Mouse (Mus musculus) kidney, embryonic 15.5 days (tissue): Measurements from ENCODE around the gene Sh3d19. TPM values are rescaled to one million over a fixed set of nuclear protein-coding genes. Genes with fewer than 3 reads are reported as not detected.

Source experiments
- ATAC-seq: fragments of 200-750 bp; cut with Nextera tagmentation; replicated peaks from 2 replicates; pipeline ENCODE4 v1.8.0; 2017; ENCODE audit warnings: moderate TSS enrichment; ENCODE audit not compliant: low FRiP score
- H3K27ac ChIP-seq: fragments of 300-500 bp; sonication (generic); 2 replicates; pipeline ENCODE4 v1.5.1; 2015; ENCODE audit warnings: mild to moderate bottlenecking, inconsistent platforms
- H3K27me3 ChIP-seq: fragments of 300-500 bp; sonication (generic); 2 replicates; pipeline ENCODE4 v1.6.1; 2015; ENCODE audit warnings: inconsistent platforms
- H3K36me3 ChIP-seq: fragments of 300-500 bp; sonication (generic); 2 replicates; pipeline ENCODE4 v1.6.1; 2015; ENCODE audit warnings: inconsistent platforms
- H3K4me1 ChIP-seq: fragments of 300-500 bp; sonication (generic); 2 replicates; pipeline ENCODE4 v1.6.1; 2015; ENCODE audit warnings: inconsistent platforms
- H3K4me2 ChIP-seq: fragments of 300-500 bp; sonication (generic); 2 replicates; pipeline ENCODE4 v1.6.1; 2015; ENCODE audit warnings: moderate library complexity, mild to moderate bottlenecking, inconsistent platforms
- H3K4me3 ChIP-seq: fragments of 300-500 bp; sonication (generic); replicated peaks from 2 replicates; pipeline ENCODE4 v1.5.1; 2015; ENCODE audit warnings: mild to moderate bottlenecking, inconsistent platforms
- H3K9ac ChIP-seq: fragments of 300-500 bp; sonication (generic); 2 replicates; pipeline ENCODE4 v1.6.1; 2015; ENCODE audit warnings: mild to moderate bottlenecking, inconsistent platforms
- H3K9me3 ChIP-seq: fragments of 300-500 bp; sonication (generic); replicated peaks from 2 replicates; pipeline ENCODE4 v1.6.1; 2016; ENCODE audit warnings: inconsistent platforms
- WGBS: fragments of 180-500 bp; shearing (Covaris S2); methylation state at CpG from one replicate; pipeline ENCODE4 v1.1.7; 2015; ENCODE audit warnings: mixed read lengths; 5-methylcytosine and 5-hydroxymethylcytosine counted together
- polyA plus RNA-seq: library from polyadenylated mRNA; unstranded; fragments of >200 nt; fragmentation: Nextera tagmentation; extraction: Ambion mirVana; gene quantifications from 2 replicates; pipeline ENCODE4 v1.2.1, GENCODE M21; 2015

Gene Sh3d19
- polyA plus RNA-seq, 1 experiment from 2014 or later, result 32.3 TPM

GRCm38 (mm10) chr3:86037926-86038484 is 67.1 kb downstream of the Sh3d19 start:
- H3K27me3 ChIP-seq, result no peaks in the 10 kb centered on the region
- H3K27ac ChIP-seq, result no peak overlapping the region; the same call in 1 of the 2 replicates
- WGBS, result 87% methylated on average over 9 of the region's 9 CpGs
- H3K4me1 ChIP-seq, result peaks cover 11% of the 10 kb centered on the region
- peaks cover 27% of the 10 kb centered on the region for H3K36me3 ChIP-seq
- no peak overlapping the region for H3K9ac ChIP-seq
- no peak overlapping the region for H3K4me2 ChIP-seq
- ATAC-seq, result no peak
- H3K4me3 ChIP-seq, result no peak overlapping the region
- no peaks in the 10 kb centered on the region for H3K9me3 ChIP-seq

DNA sequence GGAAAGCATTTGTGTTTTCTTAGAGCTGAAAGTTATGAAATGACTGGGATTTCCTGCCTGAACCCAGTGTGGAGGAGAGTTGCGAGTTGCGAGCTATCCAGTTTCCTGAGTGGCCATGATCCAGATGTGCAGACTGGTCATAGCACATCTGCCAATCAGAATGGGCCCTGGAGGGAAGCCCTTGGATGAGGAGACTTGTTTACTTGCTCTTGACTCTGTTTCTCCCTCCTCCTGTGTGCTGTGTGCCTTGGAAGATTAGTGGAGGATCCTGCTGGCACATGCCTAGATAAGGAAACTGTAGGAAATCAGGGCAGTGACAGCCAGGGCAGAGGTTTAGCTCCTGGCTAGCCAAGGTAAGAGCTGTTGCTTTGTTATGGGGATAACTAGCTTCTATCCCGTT is 67.7 kb downstream of the Sh3d19 start:
- Histone ChIP-seq H3K36me3 (peaks cover 28% of the 10 kb centered on the region), H3K4me2 (no peak overlapping the region), H3K4me1 (peaks cover 11% of the 10 kb centered on the region), H3K4me3 (no peak overlapping the region), H3K27ac (peak overlapping the region; percentile 38; the same call in 1 of the 2 replicates), H3K27me3 (no peaks in the 10 kb centered on the region), H3K9ac (no peak overlapping the region), H3K9me3 (no peaks in the 10 kb centered on the region)
- no peak for ATAC-seq
- WGBS, result 49% methylated on average over 3 of the region's 3 CpGs

DNA sequence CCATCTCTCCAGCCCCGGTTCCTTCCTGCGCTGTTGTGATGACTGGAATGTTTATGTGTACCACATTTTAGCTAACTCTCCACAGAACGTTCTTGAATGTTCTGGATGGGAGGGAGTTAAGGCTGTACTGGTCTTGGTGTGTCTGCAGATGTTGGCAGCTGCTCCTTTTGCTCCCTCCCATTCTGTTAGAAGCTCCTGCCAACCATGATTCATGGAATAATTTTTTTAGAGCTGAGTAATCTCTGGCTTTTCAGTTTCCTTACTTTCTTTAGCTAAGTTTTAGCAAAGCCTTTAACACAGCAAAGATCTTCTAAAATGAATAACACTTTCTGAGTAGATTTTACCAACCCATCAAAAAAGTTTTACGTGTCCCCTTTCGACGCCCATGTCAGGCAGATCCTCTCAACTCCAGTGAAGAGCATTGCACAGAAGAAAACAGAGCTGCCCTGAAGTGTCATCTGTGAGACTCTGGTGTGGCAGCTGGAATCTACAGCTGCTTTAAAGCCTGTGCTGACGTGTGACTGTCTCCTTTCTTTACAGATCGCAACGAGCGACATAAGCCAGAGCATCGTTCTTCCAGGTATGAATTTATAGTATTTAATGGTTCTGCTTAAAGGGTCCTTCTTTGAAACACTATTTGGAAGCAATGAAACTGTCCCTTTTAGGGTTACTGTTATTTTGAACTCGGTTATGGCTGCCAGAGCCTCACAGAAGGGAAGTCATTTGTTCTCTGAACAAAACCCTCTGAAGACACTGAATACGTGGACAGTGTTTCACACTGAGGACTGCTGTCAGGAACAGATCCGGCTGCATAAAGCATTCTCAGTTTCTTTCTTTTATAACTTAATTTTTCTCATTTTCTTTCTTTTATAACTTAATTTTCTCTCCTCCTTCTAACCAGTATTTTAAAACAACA is 69.6 kb downstream of the Sh3d19 start:
- Histone ChIP-seq H3K4me1 (peaks cover 11% of the 10 kb centered on the region), H3K27me3 (no peaks in the 10 kb centered on the region), H3K27ac (peak overlapping the region; percentile 58), H3K4me3 (0 out of 2 replicates have a peak overlapping the region, but pooled peaks have one; percentile 5), H3K4me2 (no peak overlapping the region), H3K36me3 (peaks cover 25% of the 10 kb centered on the region), H3K9me3 (no peaks in the 10 kb centered on the region), H3K9ac (no peak overlapping the region)
- WGBS, result 56% methylated on average over 14 of the region's 14 CpGs
- ATAC-seq, result no peak

DNA sequence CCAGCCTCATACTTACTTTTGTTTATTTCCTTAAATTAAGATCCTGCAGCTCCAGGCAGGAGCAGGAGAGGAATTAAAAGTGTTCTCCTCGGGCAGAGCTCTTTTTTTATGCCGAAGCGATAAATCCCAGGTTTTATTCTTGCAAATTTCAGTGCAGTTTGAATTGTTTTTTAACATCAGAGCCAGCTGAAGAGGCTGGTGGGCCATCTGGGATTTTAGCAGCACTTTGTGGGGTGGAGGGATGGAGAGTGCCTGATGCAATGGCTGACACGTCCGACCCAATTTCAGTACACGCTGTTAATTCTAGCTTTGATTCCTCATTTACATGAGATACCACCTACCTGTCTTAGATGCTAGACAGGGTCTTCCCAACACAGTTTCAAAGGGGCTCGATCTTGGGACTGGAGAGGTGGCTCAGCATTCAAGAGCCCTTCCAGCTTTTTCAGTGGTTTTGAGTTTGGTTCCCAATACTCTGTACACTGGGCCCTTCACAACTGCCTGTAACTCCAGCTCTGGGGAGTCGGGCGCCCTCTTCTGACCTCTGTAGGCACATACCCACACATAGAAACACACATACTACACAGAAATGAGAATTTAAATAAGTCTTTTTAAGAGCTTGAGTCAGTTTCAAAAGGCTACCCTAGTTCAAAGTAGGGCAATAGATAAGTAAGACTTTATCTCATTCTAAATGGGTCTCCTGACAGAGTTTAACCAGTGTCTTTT is 76.9 kb downstream of the Sh3d19 start:
- WGBS, result 93% methylated on average over 9 of the region's 9 CpGs
- H3K4me1 ChIP-seq, result no peaks in the 10 kb centered on the region
- H3K27me3 ChIP-seq, result no peaks in the 10 kb centered on the region
- no peak overlapping the region for H3K9ac ChIP-seq
- H3K4me3 ChIP-seq, result no peak overlapping the region
- no peak overlapping the region for H3K4me2 ChIP-seq
- ATAC-seq, result no peak
- peaks cover 41% of the 10 kb centered on the region for H3K36me3 ChIP-seq
- H3K27ac ChIP-seq, result no peak overlapping the region
- peaks cover 7% of the 10 kb centered on the region for H3K9me3 ChIP-seq

DNA sequence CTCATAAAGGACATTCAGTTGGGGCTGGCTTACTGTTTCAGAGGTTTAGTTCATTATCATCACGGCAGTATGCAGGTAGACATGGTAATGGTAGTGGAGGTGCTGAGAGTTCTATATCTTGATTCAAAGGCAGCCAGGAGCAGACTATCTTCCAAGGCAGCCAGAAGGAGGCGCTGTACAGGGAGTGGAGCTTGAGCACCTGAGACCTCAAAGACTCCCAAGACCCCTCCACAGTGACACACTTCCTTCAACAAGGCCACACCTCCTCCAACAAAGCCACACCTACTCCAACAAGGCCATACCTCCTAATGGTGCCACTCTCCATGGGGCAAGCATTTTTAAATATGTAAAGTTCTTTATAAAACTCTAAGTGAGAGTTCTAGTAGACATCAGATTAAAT is 78.1 kb downstream of the Sh3d19 start:
- WGBS, result 91% methylated on average over 2 of the region's 2 CpGs
- Histone ChIP-seq H3K27me3 (no peaks in the 10 kb centered on the region), H3K4me2 (no peak overlapping the region), H3K27ac (no peak overlapping the region), H3K36me3 (peaks cover 36% of the 10 kb centered on the region), H3K4me1 (peaks cover 3% of the 10 kb centered on the region; the same call in 1 of the 2 replicates), H3K4me3 (no peak overlapping the region), H3K9me3 (peaks cover 7% of the 10 kb centered on the region), H3K9ac (no peak overlapping the region)
- ATAC-seq, result no peak

GRCm38 (mm10) chr3:86056678-86057077 is 85.8 kb downstream of the Sh3d19 start:
- Histone ChIP-seq H3K27ac (no peak overlapping the region), H3K9ac (no peak overlapping the region), H3K4me1 (peaks cover 3% of the 10 kb centered on the region; the same call in 1 of the 2 replicates), H3K4me2 (no peak overlapping the region), H3K4me3 (no peak overlapping the region), H3K27me3 (no peaks in the 10 kb centered on the region), H3K9me3 (no peaks in the 10 kb centered on the region), H3K36me3 (no peaks in the 10 kb centered on the region)
- WGBS, result 76% methylated on average over 4 of the region's 4 CpGs
- ATAC-seq, result no peak

DNA sequence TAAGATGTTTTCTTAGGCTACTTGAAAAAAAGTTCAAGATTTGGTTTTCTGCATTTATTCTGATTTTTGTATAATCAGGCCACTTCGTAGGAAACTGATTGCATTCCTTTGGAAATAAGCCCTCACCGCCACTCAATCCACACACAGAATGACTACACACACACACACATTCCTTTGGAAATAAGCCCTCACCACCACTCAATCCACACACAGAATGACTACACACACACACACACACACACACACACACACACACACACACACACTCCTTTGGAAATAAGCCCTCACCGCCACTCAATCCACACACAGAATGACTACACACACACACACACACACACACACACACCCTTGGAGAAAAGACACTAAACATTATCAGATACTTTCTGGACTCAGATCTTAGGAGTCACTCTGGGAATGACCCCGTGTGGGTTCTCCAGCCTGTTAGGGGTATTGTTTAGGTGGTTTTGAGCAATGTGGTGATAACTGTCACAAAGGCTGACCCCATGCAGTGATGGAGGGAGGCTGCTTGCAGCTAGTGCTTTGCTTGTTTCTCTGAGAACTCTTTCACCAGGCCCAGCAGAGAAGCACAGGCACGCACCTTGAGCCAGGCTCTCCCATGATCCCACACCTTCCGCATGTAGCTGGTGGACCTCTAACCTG is 86.7 kb downstream of the Sh3d19 start:
- Histone ChIP-seq H3K9ac (no peak overlapping the region), H3K27ac (no peak overlapping the region), H3K4me1 (peaks cover 3% of the 10 kb centered on the region; the same call in 1 of the 2 replicates), H3K27me3 (no peaks in the 10 kb centered on the region), H3K36me3 (no peaks in the 10 kb centered on the region), H3K4me3 (no peak overlapping the region), H3K9me3 (no peaks in the 10 kb centered on the region), H3K4me2 (no peak overlapping the region)
- WGBS, result 72% methylated on average over 6 of the region's 6 CpGs
- ATAC-seq, result no peak

DNA sequence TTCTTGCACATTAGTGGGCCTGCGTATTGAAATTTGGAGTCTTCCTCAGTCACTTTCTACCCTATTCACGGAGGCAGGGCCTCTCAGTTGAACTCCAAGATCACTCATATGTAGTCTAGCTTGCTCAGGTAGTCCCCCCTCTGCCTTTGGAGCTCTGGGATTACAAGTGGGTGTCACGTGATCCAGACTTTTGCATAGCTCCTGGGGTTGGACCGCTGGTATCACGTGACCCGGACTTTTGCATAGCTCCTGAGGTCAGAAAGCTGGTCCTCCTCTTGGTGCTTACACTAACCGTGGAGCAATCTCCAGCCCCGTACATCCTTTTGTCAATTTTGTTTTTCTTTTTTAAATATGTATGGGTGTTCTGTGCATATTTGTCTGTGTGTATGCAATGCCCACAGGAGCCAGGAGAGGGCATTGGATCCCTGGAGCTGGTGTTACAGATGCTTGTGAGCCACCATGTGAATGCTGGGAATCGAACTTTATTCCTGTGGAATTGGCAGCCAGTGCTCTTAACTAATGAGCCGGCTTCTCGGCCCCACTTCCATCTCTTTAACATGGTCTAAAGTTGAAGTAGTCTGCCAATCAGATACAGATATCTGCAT is 98.8 kb downstream of the Sh3d19 start:
- no peak overlapping the region for H3K9ac ChIP-seq
- H3K36me3 ChIP-seq, result no peaks in the 10 kb centered on the region
- no peak overlapping the region for H3K4me2 ChIP-seq
- H3K27me3 ChIP-seq, result no peaks in the 10 kb centered on the region
- no peak for ATAC-seq
- no peaks in the 10 kb centered on the region for H3K4me1 ChIP-seq
- no peak overlapping the region for H3K4me3 ChIP-seq
- WGBS, result 92% methylated on average over 11 of the region's 11 CpGs
- H3K27ac ChIP-seq, result no peak overlapping the region
- H3K9me3 ChIP-seq, result no peaks in the 10 kb centered on the region

DNA sequence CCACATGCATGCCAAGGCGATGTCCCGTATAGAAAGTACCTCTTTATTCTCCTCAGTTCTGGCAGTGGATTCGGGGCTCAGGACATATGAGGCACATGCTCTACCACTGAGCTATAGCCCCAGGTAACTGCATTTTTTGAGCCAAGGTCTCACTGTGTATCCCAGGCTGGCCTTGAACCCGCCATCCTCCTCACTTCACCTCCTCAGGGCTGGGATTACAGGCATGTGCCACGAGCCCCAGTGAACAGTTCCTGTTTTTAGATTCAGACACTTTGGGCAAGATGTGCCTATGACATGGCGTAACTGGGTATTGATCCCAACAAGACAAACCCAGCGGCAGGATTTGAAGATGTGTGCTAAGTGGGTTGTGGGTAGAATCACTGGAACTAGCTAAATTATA is 99.9 kb downstream of the Sh3d19 start:
- H3K4me3 ChIP-seq, result no peak overlapping the region
- H3K9ac ChIP-seq, result no peak overlapping the region
- no peak for ATAC-seq
- H3K27ac ChIP-seq, result no peak overlapping the region
- H3K9me3 ChIP-seq, result no peaks in the 10 kb centered on the region
- no peaks in the 10 kb centered on the region for H3K4me1 ChIP-seq
- 89% methylated on average over 7 of the region's 7 CpGs for WGBS
- no peaks in the 10 kb centered on the region for H3K36me3 ChIP-seq
- no peaks in the 10 kb centered on the region for H3K27me3 ChIP-seq
- no peak overlapping the region for H3K4me2 ChIP-seq

DNA sequence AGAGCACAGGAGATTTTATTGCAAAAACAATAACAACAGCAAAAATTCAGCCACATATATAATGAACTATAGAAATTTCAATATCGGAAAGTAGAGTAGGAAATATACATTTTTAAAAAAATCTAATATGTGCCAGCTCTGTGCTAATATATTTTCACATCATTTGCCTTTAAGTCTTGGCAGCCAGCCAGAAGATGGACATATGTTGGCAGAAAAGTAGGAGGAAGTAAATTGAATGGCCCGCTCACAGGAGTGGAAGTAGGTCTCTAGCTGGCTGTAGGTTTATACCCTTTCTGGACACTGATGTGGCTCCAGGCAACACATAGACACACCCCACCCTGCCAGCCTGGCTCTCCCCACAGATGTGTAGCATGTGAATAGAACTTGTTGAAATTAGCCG is 101.2 kb downstream of the Sh3d19 start:
- WGBS, result 87% methylated on average over 3 of the region's 3 CpGs
- no peak for ATAC-seq
- Histone ChIP-seq H3K4me3 (no peak overlapping the region), H3K9ac (no peak overlapping the region), H3K9me3 (no peaks in the 10 kb centered on the region), H3K36me3 (peaks cover 3% of the 10 kb centered on the region; the same call in 1 of the 2 replicates), H3K4me1 (no peaks in the 10 kb centered on the region), H3K27me3 (no peaks in the 10 kb centered on the region), H3K27ac (no peak overlapping the region), H3K4me2 (no peak overlapping the region)

GRCm38 (mm10) chr3:86072889-86073288 is 102.0 kb downstream of the Sh3d19 start:
- Histone ChIP-seq H3K4me1 (no peaks in the 10 kb centered on the region), H3K4me2 (no peak overlapping the region), H3K36me3 (peaks cover 3% of the 10 kb centered on the region; the same call in 1 of the 2 replicates), H3K4me3 (no peak overlapping the region), H3K9me3 (no peaks in the 10 kb centered on the region), H3K9ac (no peak overlapping the region), H3K27me3 (no peaks in the 10 kb centered on the region), H3K27ac (no peak overlapping the region)
- no peak for ATAC-seq
- WGBS, result 67% methylated on average over 5 of the region's 5 CpGs
